Mouse (Mus musculus) embryonic facial prominence, embryonic 11.5 days (tissue): ENCODE results near the gene Polg. TPM values are rescaled to one million over a fixed set of nuclear protein-coding genes. Genes with fewer than 3 reads are reported as not detected.

Experiments used
- ATAC-seq: fragments of 200-750 bp; cut with Nextera tagmentation; replicated peaks from 2 replicates; pipeline ENCODE4 v1.8.0; 2017; ENCODE audit warnings: low read depth; ENCODE audit not compliant: insufficient number of reproducible peaks, low FRiP score, low TSS enrichment
- DNase-seq: peaks from one replicate; pipeline ENCODE4 v3.0.0-alpha.2; 2015; ENCODE audit warnings: low spot score
- H3K27ac ChIP-seq: fragments of 300-500 bp; sonication (generic); replicated peaks from 2 replicates; pipeline ENCODE4 v1.5.1; 2014; ENCODE audit warnings: mild to moderate bottlenecking, low read depth, low read length, control low read depth
- H3K27me3 ChIP-seq: fragments of 300-500 bp; sonication (generic); 2 replicates; pipeline ENCODE4 v1.6.1; 2014; ENCODE audit warnings: mild to moderate bottlenecking, low read length, moderate library complexity, mixed read lengths; ENCODE audit not compliant: control insufficient read depth, insufficient read depth
- H3K36me3 ChIP-seq: fragments of 300-500 bp; sonication (generic); replicated peaks from 2 replicates; pipeline ENCODE4 v1.6.1; 2014; ENCODE audit warnings: low read depth, mild to moderate bottlenecking, low read length, moderate library complexity, mixed read lengths; ENCODE audit not compliant: control insufficient read depth, insufficient read depth
- H3K4me1 ChIP-seq: fragments of 300-500 bp; sonication (generic); 2 replicates; pipeline ENCODE4 v1.6.1; 2014; ENCODE audit warnings: low read length, mixed read lengths; ENCODE audit not compliant: control insufficient read depth, insufficient read depth
- H3K4me2 ChIP-seq: fragments of 300-500 bp; sonication (generic); 2 replicates; pipeline ENCODE4 v1.6.1; 2014; ENCODE audit warnings: low read depth, mild to moderate bottlenecking, control low read depth, low read length, moderate library complexity
- H3K4me3 ChIP-seq: fragments of 300-500 bp; sonication (generic); 2 replicates; pipeline ENCODE4 v1.5.1; 2014; ENCODE audit warnings: low read depth, low read length, control low read depth
- H3K9ac ChIP-seq: fragments of 300-500 bp; sonication (generic); replicated peaks from 2 replicates; pipeline ENCODE4 v1.6.1; 2014; ENCODE audit warnings: mild to moderate bottlenecking, control low read depth, low read length
- H3K9me3 ChIP-seq: fragments of 300-500 bp; sonication (generic); replicated peaks from 2 replicates; pipeline ENCODE4 v1.6.1; 2016; ENCODE audit warnings: mild to moderate bottlenecking, low read length, inconsistent platforms, mixed read lengths; ENCODE audit not compliant: control insufficient read depth
- WGBS: fragments of 180-500 bp; shearing (Covaris S2); extraction: QIAGEN DNeasy Blood & Tissue Kit; methylation state at CpG from one replicate; pipeline ENCODE4 v1.1.7; 2014; 5-methylcytosine and 5-hydroxymethylcytosine counted together
- polyA plus RNA-seq: library from polyadenylated mRNA; unstranded; fragments of >200 nt; fragmentation: Nextera tagmentation; extraction: Ambion mirVana; gene quantifications from 2 replicates; pipeline ENCODE4 v1.2.1, GENCODE M21; 2014

Polg gene
- polyA plus RNA-seq, 1 experiment from 2014 or later: 21.3 TPM

DNA sequence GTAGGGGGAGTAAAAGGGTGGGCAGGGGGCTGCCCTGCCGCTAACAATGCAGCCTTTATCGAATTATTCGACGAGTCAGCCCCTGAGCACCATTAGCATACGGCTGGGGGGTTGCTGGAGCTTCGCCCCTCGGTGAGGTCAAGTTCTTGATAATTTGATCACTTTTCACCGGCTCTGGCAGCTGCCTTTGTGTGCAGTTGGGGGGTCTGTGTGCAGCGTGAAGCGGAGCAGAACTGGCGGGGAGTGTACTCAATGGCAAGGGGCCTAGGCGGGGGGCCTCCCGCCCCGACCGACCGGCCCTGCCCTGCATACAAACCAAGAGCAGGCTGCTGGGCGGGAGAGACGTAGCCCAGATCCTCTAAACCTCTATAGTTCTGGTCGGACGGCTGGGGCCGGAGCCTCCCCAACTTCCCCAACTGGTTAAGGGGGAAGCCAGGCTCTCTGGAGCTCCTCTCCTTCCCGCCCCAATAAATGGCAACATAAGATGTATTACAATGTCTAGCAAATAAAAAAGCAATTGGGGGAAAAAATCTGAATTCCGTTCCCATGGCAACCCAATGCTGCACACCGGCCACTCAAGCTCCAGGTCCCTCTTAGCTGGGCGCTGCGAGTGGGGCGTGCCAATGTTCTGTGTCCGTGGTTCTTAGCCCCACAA lies 39.8 kb upstream of the Polg start:
- WGBS: 1% methylated on average over 28 of the region's 28 CpGs
- Histone ChIP-seq H3K4me2 (no peak overlapping the region), H3K27me3 (peaks cover 90% of the 10 kb centered on the region), H3K9ac (peak overlapping the region; percentile 22), H3K36me3 (no peaks in the 10 kb centered on the region), H3K4me1 (peaks cover 8% of the 10 kb centered on the region; the same call in 1 of the 2 replicates), H3K27ac (peak overlapping the region; percentile 52; the same call in 1 of the 2 replicates), H3K9me3 (no peaks in the 10 kb centered on the region), H3K4me3 (peak overlapping the region; percentile 23)
- DNase-seq (peak; percentile 40), ATAC-seq (peak; percentile 55)

- ATAC-seq (no peak), DNase-seq (no peak)
- Histone ChIP-seq H3K9ac (peak overlapping the region; percentile 57), H3K4me1 (peaks cover 8% of the 10 kb centered on the region; the same call in 1 of the 2 replicates), H3K9me3 (no peaks in the 10 kb centered on the region), H3K27me3 (peaks cover 94% of the 10 kb centered on the region), H3K4me2 (peak overlapping the region; percentile 58), H3K36me3 (no peaks in the 10 kb centered on the region), H3K4me3 (peak overlapping the region; percentile 48), H3K27ac (peak overlapping the region; percentile 65)
- WGBS: under 1% methylated on average over 22 of the region's 22 CpGs
These were observed 39.2 kb upstream of the Polg start for GRCm38 (mm10) chr7:79505376-79505775.

DNA sequence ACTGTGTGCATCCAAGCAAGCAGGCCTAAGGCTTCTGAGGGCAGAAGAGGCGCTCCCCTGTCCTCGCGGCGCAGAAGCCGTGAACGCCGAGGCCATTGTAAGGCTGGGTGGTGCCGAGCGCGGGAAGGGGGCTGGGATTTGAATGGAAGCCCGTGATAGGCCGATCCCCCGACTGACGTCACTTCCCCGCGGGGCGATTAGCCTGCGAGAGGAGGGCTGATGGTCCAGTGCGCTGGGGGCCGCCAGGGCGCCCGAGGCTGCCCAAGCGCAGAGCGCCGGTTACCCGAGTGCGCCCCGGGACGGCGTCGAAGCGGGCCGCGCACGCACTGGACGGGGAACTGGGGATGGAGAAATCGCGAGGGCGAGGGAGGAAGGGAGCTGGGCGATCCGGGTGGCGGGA lies 38.6 kb upstream of the Polg start:
- H3K27me3 ChIP-seq: peaks cover 95% of the 10 kb centered on the region
- H3K9me3 ChIP-seq: no peaks in the 10 kb centered on the region
- H3K9ac ChIP-seq: peak overlapping the region; percentile 57
- H3K27ac ChIP-seq: peak overlapping the region; percentile 65
- WGBS: under 1% methylated on average over 41 of the region's 42 CpGs
- ATAC-seq (peak; percentile 81), DNase-seq (peak; percentile 88)
- peaks cover 11% of the 10 kb centered on the region for H3K4me1 ChIP-seq
- peak overlapping the region; percentile 48 for H3K4me3 ChIP-seq
- no peaks in the 10 kb centered on the region for H3K36me3 ChIP-seq
- peak overlapping the region; percentile 58 for H3K4me2 ChIP-seq

DNA sequence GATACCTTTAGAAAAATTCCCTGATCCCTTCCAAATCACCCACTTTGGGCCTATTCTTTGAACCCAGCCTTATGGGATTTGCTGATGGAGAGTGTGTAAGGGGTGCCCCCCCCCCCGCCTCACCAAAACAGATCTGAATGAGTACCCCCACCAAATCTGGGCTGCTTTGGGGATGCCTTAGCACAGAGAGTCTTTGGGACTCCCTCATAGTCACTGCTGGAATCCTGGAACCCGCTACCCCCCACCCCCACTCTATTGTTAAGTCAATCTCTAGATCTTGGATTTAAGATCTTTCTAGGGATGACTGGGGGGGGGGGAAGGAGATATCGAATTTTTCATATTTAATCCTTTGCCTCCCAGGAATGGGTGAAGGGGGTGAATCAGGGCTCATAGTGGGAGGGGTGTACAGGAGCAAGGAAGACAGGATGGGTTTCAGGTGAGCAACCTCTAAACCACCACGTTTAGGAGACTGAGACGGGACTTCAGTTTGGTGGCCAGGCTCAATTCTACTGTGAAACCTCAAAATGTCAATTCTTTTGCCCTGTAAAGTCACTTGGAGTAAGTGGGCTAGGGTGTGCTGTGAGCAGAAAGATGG lies 37.6 kb upstream of the Polg start:
- H3K27ac ChIP-seq: no peak overlapping the region

GRCm38 (mm10) chr7:79503103-79503455 lies 36.9 kb upstream of the Polg start:
- peaks cover 94% of the 10 kb centered on the region for H3K27me3 ChIP-seq
- no peak for ATAC-seq
- peak overlapping the region; percentile 7; the same call in 1 of the 2 replicates for H3K4me3 ChIP-seq
- no peak for DNase-seq
- H3K4me1 ChIP-seq: peaks cover 7% of the 10 kb centered on the region
- H3K27ac ChIP-seq: no peak overlapping the region
- WGBS: 9% methylated on average over 6 of the region's 6 CpGs
- no peaks in the 10 kb centered on the region for H3K9me3 ChIP-seq
- H3K9ac ChIP-seq: 0 out of 2 replicates have a peak overlapping the region, but pooled peaks have one; percentile 32
- H3K4me2 ChIP-seq: no peak overlapping the region
- H3K36me3 ChIP-seq: no peaks in the 10 kb centered on the region

More for the DNA sequence above, 37.6 kb upstream of the Polg start:
- DNase-seq: no peak
- H3K9ac ChIP-seq: no peak overlapping the region
- H3K4me2 ChIP-seq: no peak overlapping the region
- no peaks in the 10 kb centered on the region for H3K9me3 ChIP-seq
- peak overlapping the region; percentile 7; the same call in 1 of the 2 replicates for H3K4me3 ChIP-seq
- under 1% methylated on average over 5 of the region's 5 CpGs for WGBS
- no peaks in the 10 kb centered on the region for H3K36me3 ChIP-seq
- H3K4me1 ChIP-seq: peaks cover 11% of the 10 kb centered on the region
- H3K27me3 ChIP-seq: peaks cover 95% of the 10 kb centered on the region
- ATAC-seq: no peak

DNA sequence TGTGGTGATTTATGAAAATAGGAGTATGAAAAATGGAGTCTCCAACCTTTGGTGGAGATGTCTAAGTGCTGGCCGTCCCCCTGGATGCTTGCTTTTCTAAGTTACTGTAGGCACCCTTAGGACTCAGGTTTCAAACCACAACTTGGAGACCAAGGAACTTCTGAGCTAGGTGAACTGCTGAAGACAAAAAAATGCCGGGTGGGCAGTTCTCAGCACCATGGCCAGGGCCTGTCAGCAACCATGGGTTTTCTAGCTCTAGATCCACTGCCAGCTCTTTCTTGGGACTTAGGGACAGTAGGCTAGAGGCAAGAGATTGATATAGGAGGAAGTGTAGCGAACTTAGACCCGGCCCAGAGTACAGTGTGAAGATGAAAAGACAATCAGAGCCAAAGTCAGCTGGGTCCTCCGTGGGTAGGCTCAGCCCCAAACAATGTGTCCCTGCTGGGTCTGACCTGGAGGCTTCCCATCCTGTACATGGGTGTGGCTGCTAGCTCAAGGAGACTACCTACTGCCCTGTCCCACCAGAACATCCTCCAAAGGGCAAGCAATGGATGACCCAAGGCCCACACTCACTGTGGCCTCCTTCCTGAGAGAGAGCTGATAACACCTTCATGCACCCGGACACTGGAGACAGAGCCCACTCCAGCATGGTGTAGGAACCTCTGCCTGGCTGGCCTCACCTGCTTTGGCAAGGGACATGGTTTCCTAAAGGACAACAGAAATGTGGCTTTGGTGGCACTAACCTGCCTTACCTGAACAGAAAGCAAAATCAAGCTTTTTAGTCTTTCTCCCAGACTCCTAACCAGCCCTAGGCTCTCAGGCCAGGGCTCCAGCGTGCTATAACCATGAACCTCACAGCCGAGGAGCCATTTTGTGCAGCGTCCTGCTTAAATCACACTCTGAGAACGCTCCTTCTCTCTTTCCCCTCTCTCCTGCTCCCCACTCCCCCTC lies 36.3 kb upstream of the Polg start:
- no peaks in the 10 kb centered on the region for H3K36me3 ChIP-seq
- no peak overlapping the region for H3K4me2 ChIP-seq
- H3K4me1 ChIP-seq: peaks cover 7% of the 10 kb centered on the region
- ATAC-seq (no peak), DNase-seq (peak; percentile 35)
- peak overlapping the region; percentile 21 for H3K4me3 ChIP-seq
- H3K27me3 ChIP-seq: peaks cover 97% of the 10 kb centered on the region
- H3K9me3 ChIP-seq: no peaks in the 10 kb centered on the region
- no peak overlapping the region for H3K27ac ChIP-seq
- 8% methylated on average over 10 of the region's 10 CpGs for WGBS
- 0 out of 2 replicates have a peak overlapping the region, but pooled peaks have one; percentile 32 for H3K9ac ChIP-seq

DNA sequence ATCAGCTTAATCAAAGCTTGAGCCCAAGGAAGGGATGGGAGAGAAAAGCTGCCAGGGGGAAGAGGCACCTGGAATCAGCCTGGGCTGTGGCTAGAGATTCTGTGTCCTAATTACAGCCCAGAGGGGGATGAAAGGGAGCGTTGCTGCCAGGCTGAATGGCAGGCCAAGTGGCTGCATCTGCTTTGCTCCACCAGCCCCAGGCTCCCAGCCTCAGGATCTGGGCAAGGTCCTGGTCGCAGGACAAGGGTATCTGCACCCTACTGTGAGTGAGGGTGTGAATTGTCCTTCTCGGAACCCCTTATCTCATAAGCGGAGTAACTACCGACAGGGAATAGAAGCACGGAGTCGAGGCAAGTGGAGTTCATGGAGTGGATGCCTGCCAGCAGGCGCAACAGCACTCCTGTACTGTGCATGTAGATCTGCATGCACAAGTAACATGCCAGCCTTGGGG lies 35.4 kb upstream of the Polg start:
- Histone ChIP-seq H3K36me3 (no peaks in the 10 kb centered on the region), H3K27ac (no peak overlapping the region), H3K4me3 (peak overlapping the region; percentile 21), H3K9ac (peak overlapping the region; percentile 10), H3K4me2 (no peak overlapping the region), H3K27me3 (peaks cover 98% of the 10 kb centered on the region), H3K4me1 (peaks cover 7% of the 10 kb centered on the region), H3K9me3 (no peaks in the 10 kb centered on the region)
- ATAC-seq (no peak), DNase-seq (no peak)
- 3% methylated on average over 8 of the region's 8 CpGs for WGBS
